Mouse (Mus musculus): ENCODE data around the gene Klrb1c. TPM values are rescaled to one million over a fixed set of nuclear protein-coding genes. Genes with fewer than 3 reads are reported as not detected.
A peak's percentile ranks its signal among the peaks of the same experiment; 100 is the strongest.
"Not testable (repeated sequence)": the region's sequence is repeated elsewhere in the genome, so short reads cannot be mapped to it uniquely, and the experiment has no call there.

Gene Klrb1c
- total RNA-seq, 2 experiments from 2014 or later, result not detected

- DNase-seq (ENCODE audit: low spot score in 2 of 2), result no peak
Observed at GRCm38 (mm10) chr6:128759221-128759950, 29.6 kb downstream of the Klrb1c start.

GRCm38 (mm10) chr6:128755402-128755763 is 33.6 kb downstream of the Klrb1c start:
- DNase-seq (ENCODE audit: low spot score in 2 of 2), result not testable (repeated sequence)

GRCm38 (mm10) chr6:128754748-128755401 is 34.1 kb downstream of the Klrb1c start:
- not testable (repeated sequence) for DNase-seq (ENCODE audit: low spot score in 2 of 2)

DNA sequence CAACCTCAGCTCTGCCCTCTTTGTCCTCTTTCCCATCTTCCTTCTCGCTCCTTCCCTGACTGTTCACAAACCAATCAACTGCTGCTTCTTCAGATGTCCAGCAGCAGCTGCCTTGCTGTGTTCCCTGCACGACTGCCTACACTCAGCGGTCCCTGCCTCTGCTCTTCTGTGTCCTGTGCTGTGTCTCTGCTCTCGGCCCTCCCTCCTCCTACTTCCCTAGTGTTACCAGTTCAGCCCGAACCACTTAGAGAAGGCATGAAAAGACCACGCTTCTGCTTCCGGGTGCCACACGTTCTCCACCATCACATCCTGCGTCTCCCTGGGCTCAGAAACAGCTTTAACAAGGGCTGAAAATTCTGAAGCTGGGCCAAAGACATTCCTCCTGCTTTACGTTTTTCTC is 34.8 kb downstream of the Klrb1c start:
- DNase-seq (ENCODE audit: low spot score in 2 of 2), result not testable (repeated sequence)

- DNase-seq (ENCODE audit: low spot score in 2 of 2), result peak; percentile 81 to 94
Observed at GRCm38 (mm10) chr6:128753610-128754224, 35.3 kb downstream of the Klrb1c start.

DNA sequence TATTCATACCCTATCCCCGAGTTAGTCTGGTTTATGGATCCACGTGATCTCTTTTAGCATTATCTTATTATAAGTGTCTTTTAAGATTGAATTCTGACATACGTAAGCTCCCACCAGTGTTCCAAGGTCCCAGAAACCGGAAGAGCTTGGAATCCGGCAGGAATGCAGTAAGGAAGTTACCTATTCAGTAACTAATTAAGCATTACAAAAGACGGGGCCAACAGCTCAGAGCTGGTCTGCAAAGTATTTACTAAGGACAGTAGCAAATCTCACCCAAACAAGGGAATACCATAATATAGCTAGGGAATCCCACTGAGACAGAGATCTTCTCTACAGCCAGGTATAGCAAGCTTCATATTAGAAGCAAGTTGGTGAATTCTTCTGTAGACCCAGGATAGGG is 42.0 kb downstream of the Klrb1c start:
- not testable (repeated sequence) for DNase-seq (ENCODE audit: low spot score in 2 of 2)

GRCm38 (mm10) chr6:128737445-128737844 is 51.6 kb downstream of the Klrb1c start:
- no peak for DNase-seq (ENCODE audit: low spot score in 2 of 2)

- no peak for DNase-seq (ENCODE audit: low spot score in 2 of 2)
Observed at GRCm38 (mm10) chr6:128736100-128736499, 52.9 kb downstream of the Klrb1c start.

GRCm38 (mm10) chr6:128734896-128735295 is 54.1 kb downstream of the Klrb1c start:
- no peak for DNase-seq (ENCODE audit: low spot score in 2 of 2)

- DNase-seq (ENCODE audit: low spot score in 2 of 2), result no peak
Observed at GRCm38 (mm10) chr6:128733908-128734679, 54.9 kb downstream of the Klrb1c start.

GRCm38 (mm10) chr6:128732032-128732431 is 57.0 kb downstream of the Klrb1c start:
- DNase-seq (ENCODE audit: low spot score in 2 of 2), result no peak

Other genes with a start within 250 kb of the Klrb1c start
- 10 to 100 TPM in 1 of 2 experiments, 1 to 10 TPM in 1; 6.1 to 10.0 TPM for gene A2ml1, start 207.6 kb downstream of the Klrb1c start, total RNA-seq (2021)
- not detected for gene Klrb1a, start 165.7 kb downstream of the Klrb1c start, total RNA-seq (2021)
- not detected for gene Clec2h, start 126.8 kb downstream of the Klrb1c start, total RNA-seq (2021)
- gene Klrb1, start 66.2 kb downstream of the Klrb1c start, total RNA-seq (2021), result 1 to 10 TPM; 2.0 to 2.9 TPM
- not detected for gene Gm44511, start 37.1 kb upstream of the Klrb1c start, total RNA-seq (2021)
- not detected for gene Klrb1b, start 37.1 kb upstream of the Klrb1c start, total RNA-seq (2021)
- under 1 TPM in 1 of 2 experiments, not detected in 1; 0.23 TPM for gene Clec2i, start 98.4 kb upstream of the Klrb1c start, total RNA-seq (2021)
- 1 to 10 TPM; 1.3 to 1.4 TPM for gene BC035044, start 101.9 kb upstream of the Klrb1c start, total RNA-seq (2021)
- not detected for gene Clec2g, start 145.2 kb upstream of the Klrb1c start, total RNA-seq (2021)

All from layer of hippocampus, postnatal 14 days (tissue).